Mouse (Mus musculus) stomach, postnatal 0 days (tissue): Measurements from ENCODE around the gene Rnf227. TPM values are rescaled to one million over a fixed set of nuclear protein-coding genes. Genes with fewer than 3 reads are reported as not detected.

Experiments
- ATAC-seq: fragments of 200-750 bp; cut with Nextera tagmentation; 2 replicates; pipeline ENCODE4 v1.8.0; 2017; ENCODE audit not compliant: low FRiP score, low TSS enrichment
- DNase-seq: peaks from one replicate; pipeline ENCODE4 v3.0.0-alpha.2; 2016; ENCODE audit warnings: low spot score
- H3K27ac ChIP-seq: fragments of 300-500 bp; sonication (generic); replicated peaks from 2 replicates; pipeline ENCODE4 v1.5.1; 2014; ENCODE audit warnings: mild to moderate bottlenecking, control low read depth
- H3K27me3 ChIP-seq: fragments of 300-500 bp; sonication (generic); 2 replicates; pipeline ENCODE4 v1.6.1; 2014; ENCODE audit warnings: low read length; ENCODE audit not compliant: control insufficient read depth, insufficient read depth
- H3K36me3 ChIP-seq: fragments of 300-500 bp; sonication (generic); 2 replicates; pipeline ENCODE4 v1.6.1; 2014; ENCODE audit warnings: low read length, mixed read lengths; ENCODE audit not compliant: control insufficient read depth, insufficient read depth
- H3K4me1 ChIP-seq: fragments of 300-500 bp; sonication (generic); replicated peaks from 2 replicates; pipeline ENCODE4 v1.6.1; 2014; ENCODE audit warnings: antibody characterized with exemption; ENCODE audit not compliant: control insufficient read depth, insufficient read depth
- H3K4me2 ChIP-seq: fragments of 300-500 bp; sonication (generic); replicated peaks from 2 replicates; pipeline ENCODE4 v1.6.1; 2014; ENCODE audit warnings: low read depth, mild to moderate bottlenecking, control low read depth, moderate library complexity
- H3K4me3 ChIP-seq: fragments of 300-500 bp; sonication (generic); 2 replicates; pipeline ENCODE4 v1.5.1; 2014; ENCODE audit warnings: low read depth, low read length, control low read depth
- H3K9ac ChIP-seq: fragments of 300-500 bp; sonication (generic); 2 replicates; pipeline ENCODE4 v1.6.1; 2014; ENCODE audit warnings: mild to moderate bottlenecking, low read length, control low read depth, mixed read lengths
- H3K9me3 ChIP-seq: fragments of 300-500 bp; sonication (generic); 2 replicates; pipeline ENCODE4 v1.6.1; 2016; ENCODE audit warnings: low read length; ENCODE audit not compliant: control insufficient read depth
- CTCF ChIP-seq: IDR thresholded peaks from 2 replicates; pipeline ENCODE4 v1.5.1; 2016; ENCODE audit warnings: antibody characterized with exemption, low read depth, mild to moderate bottlenecking, moderate library complexity
- EP300 ChIP-seq: optimal IDR thresholded peaks from 2 replicates; pipeline ENCODE3; 2016; ENCODE audit warnings: antibody characterized with exemption
- WGBS: fragments of 180-500 bp; shearing (Covaris S2); extraction: QIAGEN DNeasy Blood & Tissue Kit; methylation state at CpG from one replicate; pipeline ENCODE4 v1.1.7; 2014; 5-methylcytosine and 5-hydroxymethylcytosine counted together
- polyA plus RNA-seq: library from polyadenylated mRNA; unstranded; fragments of >200 nt; fragmentation: Nextera tagmentation; extraction: Ambion mirVana; gene quantifications from 2 replicates; pipeline ENCODE4 v1.2.1, GENCODE M21; 2015

The Rnf227 gene
- polyA plus RNA-seq, 1 experiment from 2014 or later, result 49.4 TPM

GRCm38 (mm10) chr11:69332713-69333253, 7.5 kb upstream of the Rnf227 start:
- H3K9ac ChIP-seq, result peak overlapping the region; percentile 57; the same call in 1 of the 2 replicates
- no peak for DNase-seq

GRCm38 (mm10) chr11:69333922-69334321, 6.3 kb upstream of the Rnf227 start:
- H3K4me2 ChIP-seq, result no peak overlapping the region
- TF ChIP-seq EP300 (no peak), CTCF (peak; percentile 52)
- H3K9ac ChIP-seq, result no peak overlapping the region
- H3K9me3 ChIP-seq, result no peaks in the 10 kb centered on the region
- H3K4me1 ChIP-seq, result peaks cover 2% of the 10 kb centered on the region; the same call in 1 of the 2 replicates
- WGBS, result 60% methylated on average over 3 of the region's 3 CpGs
- H3K4me3 ChIP-seq, result no peak overlapping the region
- DNase-seq (no peak), ATAC-seq (no peak)
- H3K27me3 ChIP-seq, result no peaks in the 10 kb centered on the region
- 0 out of 2 replicates have a peak overlapping the region, but pooled peaks have one; percentile 1 for H3K27ac ChIP-seq
- H3K36me3 ChIP-seq, result no peaks in the 10 kb centered on the region

More at GRCm38 (mm10) chr11:69332713-69333253, 7.5 kb upstream of the Rnf227 start:
- no peak for ATAC-seq
- Histone ChIP-seq H3K27ac (no peak overlapping the region), H3K9me3 (no peaks in the 10 kb centered on the region), H3K36me3 (no peaks in the 10 kb centered on the region), H3K27me3 (no peaks in the 10 kb centered on the region), H3K4me3 (no peak overlapping the region), H3K4me1 (peaks cover 2% of the 10 kb centered on the region; the same call in 1 of the 2 replicates), H3K4me2 (no peak overlapping the region)
- WGBS, result 37% methylated on average over 8 of the region's 8 CpGs
- TF ChIP-seq EP300 (no peak), CTCF (no peak)

GRCm38 (mm10) chr11:69334796-69335195, 5.5 kb upstream of the Rnf227 start:
- ATAC-seq (no peak), DNase-seq (no peak)
- no peak for TF ChIP-seq CTCF
- no peak for TF ChIP-seq EP300
- Histone ChIP-seq H3K9me3 (no peaks in the 10 kb centered on the region), H3K27me3 (no peaks in the 10 kb centered on the region), H3K36me3 (no peaks in the 10 kb centered on the region), H3K4me3 (no peak overlapping the region), H3K27ac (peak overlapping the region; percentile 45; the same call in 1 of the 2 replicates), H3K4me2 (no peak overlapping the region), H3K4me1 (peaks cover 2% of the 10 kb centered on the region; the same call in 1 of the 2 replicates), H3K9ac (no peak overlapping the region)
- WGBS, result 40% methylated on average over 4 of the region's 4 CpGs

- Histone ChIP-seq H3K9me3 (no peaks in the 10 kb centered on the region), H3K27me3 (no peaks in the 10 kb centered on the region), H3K36me3 (peaks cover 52% of the 10 kb centered on the region), H3K4me3 (no peak overlapping the region), H3K4me1 (no peaks in the 10 kb centered on the region), H3K4me2 (no peak overlapping the region), H3K27ac (no peak overlapping the region), H3K9ac (no peak overlapping the region)
- no peak for ATAC-seq
- TF ChIP-seq CTCF, result no peak
- no peak for TF ChIP-seq EP300
- no peak for DNase-seq
- WGBS, result 80% methylated on average over 22 of the region's 26 CpGs
These were observed 6.2 kb downstream of the Rnf227 start for GRCm38 (mm10) chr11:69346441-69346840.

- TF ChIP-seq EP300, result no peak
- no peak for TF ChIP-seq CTCF
- 89% methylated on average over 5 of the region's 5 CpGs for WGBS
- no peak for ATAC-seq
These were observed 16.3 kb downstream of the Rnf227 start for GRCm38 (mm10) chr11:69356544-69356943.

GRCm38 (mm10) chr11:69357690-69358089, 17.4 kb downstream of the Rnf227 start:
- ATAC-seq (no peak), DNase-seq (no peak)
- TF ChIP-seq CTCF (no peak), EP300 (no peak)
- H3K9ac ChIP-seq, result no peak overlapping the region
- WGBS, result 83% methylated on average over 12 of the region's 12 CpGs
- H3K4me3 ChIP-seq, result no peak overlapping the region
- H3K36me3 ChIP-seq, result peaks cover 63% of the 10 kb centered on the region
- H3K9me3 ChIP-seq, result no peaks in the 10 kb centered on the region
- no peaks in the 10 kb centered on the region for H3K4me1 ChIP-seq
- H3K27me3 ChIP-seq, result no peaks in the 10 kb centered on the region
- H3K27ac ChIP-seq, result no peak overlapping the region
- no peak overlapping the region for H3K4me2 ChIP-seq

More at GRCm38 (mm10) chr11:69356544-69356943, 16.3 kb downstream of the Rnf227 start:
- no peak overlapping the region for H3K9ac ChIP-seq
- H3K4me3 ChIP-seq, result no peak overlapping the region
- H3K27ac ChIP-seq, result no peak overlapping the region
- no peak overlapping the region for H3K4me2 ChIP-seq
- no peak for DNase-seq
- no peaks in the 10 kb centered on the region for H3K4me1 ChIP-seq
- peaks cover 63% of the 10 kb centered on the region for H3K36me3 ChIP-seq
- no peaks in the 10 kb centered on the region for H3K27me3 ChIP-seq
- H3K9me3 ChIP-seq, result no peaks in the 10 kb centered on the region
